ENCODE assay signal across 11 mouse cellular contexts in the genomic region with DNA sequence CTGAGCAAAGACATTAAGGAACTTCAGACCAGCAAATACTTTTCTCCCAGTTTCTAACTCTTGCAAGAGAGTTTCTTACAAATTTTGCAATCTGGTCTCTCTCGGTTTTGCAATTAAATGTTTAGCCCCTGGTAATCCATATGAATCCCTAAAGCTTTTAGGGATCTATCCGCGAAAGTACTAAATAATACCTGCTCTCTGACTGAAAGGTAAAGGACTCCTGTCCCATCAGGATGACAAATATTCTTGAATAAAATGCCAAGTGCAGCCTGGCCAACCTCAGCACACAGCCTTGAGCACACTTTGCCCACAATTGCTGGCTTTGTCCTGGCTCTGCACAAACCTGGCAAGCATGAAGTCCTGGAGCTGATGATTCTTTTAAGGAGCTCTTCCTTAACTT. TPM values are rescaled to one million over a fixed set of nuclear protein-coding genes. Genes with fewer than 3 reads are reported as not detected.
A peak's percentile ranks its signal among the peaks of the same experiment; 100 is the strongest.
DNase-seq lines count a peak whose midpoint lies in the region; ATAC-seq and TF ChIP-seq lines count a peak whose summit lies in the region.
"Had no signal": no experiment of that assay in that cellular context is flagged by ENCODE, and none has a peak within 500 bp of the region (broad histone marks: within the 10 kb centered on the region; RNA-seq: fewer than 3 reads in every experiment).

No protein-coding gene starts in this region.

- no peak for TF ChIP-seq CTCF in heart, adult 2 months (IDR thresholded peaks at IDR 0.05)

- no peak overlapping the region for H3K4me3 ChIP-seq in heart, embryonic 14.5 days (ENCODE audit: control insufficient read depth in 1 of 2, insufficient read depth in 1 of 2, low read depth in 1 of 2, low read length in 2 of 2)
- H3K4me3 ChIP-seq in heart, adult 2 months = no peak overlapping the region
- no peak overlapping the region for H3K4me3 ChIP-seq in limb, embryonic 13.5 days
- no peak overlapping the region for H3K4me3 ChIP-seq in limb, embryonic 10.5 days
- H3K4me3 ChIP-seq: forebrain, embryonic 13.5 days; midbrain, embryonic 12.5 days had no signal

- peak overlapping the region; percentile 55 to 69; a peak in 2 of 4 replicates for H3K27ac ChIP-seq in heart, embryonic 14.5 days (replicated peaks in 1 of 2; ENCODE audit: control insufficient read depth in 1 of 2, insufficient read depth in 1 of 2, low read depth in 2 of 2, low read length in 2 of 2)
- no peak overlapping the region for H3K27ac ChIP-seq in heart, adult 2 months
- 0 out of 2 replicates have a peak overlapping the region, but pooled peaks have one; percentile 52 for H3K27ac ChIP-seq in limb, embryonic 13.5 days
- no peak overlapping the region for H3K27ac ChIP-seq in limb, embryonic 10.5 days
- H3K27ac ChIP-seq: forebrain, embryonic 13.5 days; midbrain, embryonic 12.5 days had no signal

- intact Hi-C loops in heart, adult 2 months (cut with DNase I) = no loop called here

- no peaks in the 10 kb centered on the region for H3K79me2 ChIP-seq in heart, adult 2 months (replicated peaks; ENCODE audit: control insufficient read depth, insufficient read depth, low read length)

- peak; percentile 48 for DNase-seq in adrenal gland, adult 2 months
- DNase-seq in adrenal gland, postnatal 4 days (ENCODE audit: low spot score in 2 of 2) = no peak
- DNase-seq in heart, adult 2 months = no peak
- no peak for DNase-seq in limb, embryonic 10.5 days (ENCODE audit: low spot score)
- peak; percentile 89 for DNase-seq in gonadal fat pad, adult 2 months (ENCODE audit: low read depth)
- DNase-seq in spleen, adult 12 weeks (ENCODE audit: low spot score) = no peak

- TF ChIP-seq EP300 in heart, adult 2 months (IDR thresholded peaks at IDR 0.05; ENCODE audit: insufficient read depth, low read depth, low read length) = no peak

- ATAC-seq in heart, embryonic 14.5 days (ENCODE audit: insufficient number of reproducible peaks, insufficient read depth, low FRiP score, low read depth) = no peak
- no peak for ATAC-seq in limb, embryonic 13.5 days (ENCODE audit: low FRiP score, low read depth)
- ATAC-seq: Patski had no signal

- H3K4me1 ChIP-seq in heart, embryonic 14.5 days (ENCODE audit: control insufficient read depth in 2 of 2, insufficient read depth in 2 of 2, low read length in 2 of 2) = peaks cover 20 to 52% of the 10 kb centered on the region in 2 experiments
- H3K4me1 ChIP-seq in heart, adult 2 months (ENCODE audit: control insufficient read depth, insufficient read depth, low read length) = peaks cover 16% of the 10 kb centered on the region
- H3K4me1 ChIP-seq in limb, embryonic 13.5 days = peaks cover 26% of the 10 kb centered on the region
- peaks cover 12% of the 10 kb centered on the region; the same call in 1 of the 2 replicates for H3K4me1 ChIP-seq in limb, embryonic 10.5 days
- H3K4me1 ChIP-seq: forebrain, embryonic 13.5 days; midbrain, embryonic 12.5 days had no signal

- H3K9me3 ChIP-seq in heart, embryonic 14.5 days (ENCODE audit: control insufficient read depth, low read length) = no peaks in the 10 kb centered on the region
- H3K9me3 ChIP-seq in limb, embryonic 13.5 days = no peaks in the 10 kb centered on the region
- no peaks in the 10 kb centered on the region for H3K9me3 ChIP-seq in limb, embryonic 10.5 days (replicated peaks)
- H3K9me3 ChIP-seq: forebrain, embryonic 13.5 days; midbrain, embryonic 12.5 days had no signal

- 75% methylated on average over 3 of the region's 3 CpGs for WGBS in heart, embryonic 14.5 days
- 79% methylated on average over 3 of the region's 3 CpGs for WGBS in heart, adult 2 months
- WGBS in limb, embryonic 13.5 days = 63% methylated on average over 3 of the region's 3 CpGs
- 81% methylated on average over 3 of the region's 3 CpGs for WGBS in limb, embryonic 10.5 days

- peak overlapping the region; percentile 42; the same call in 1 of the 2 replicates for H3K9ac ChIP-seq in heart, embryonic 14.5 days (ENCODE audit: low read length)
- H3K9ac ChIP-seq in heart, adult 2 months (ENCODE audit: low read depth, low read length) = no peak overlapping the region
- no peak overlapping the region for H3K9ac ChIP-seq in limb, embryonic 13.5 days
- H3K9ac ChIP-seq: forebrain, embryonic 13.5 days; midbrain, embryonic 12.5 days had no signal

- no peaks in the 10 kb centered on the region for H3K36me3 ChIP-seq in heart, embryonic 14.5 days (ENCODE audit: control insufficient read depth, insufficient read depth, low read length)
- H3K36me3 ChIP-seq in heart, adult 2 months (ENCODE audit: control insufficient read depth, insufficient read depth, low read length) = no peaks in the 10 kb centered on the region; the same call in 1 of the 2 replicates
- no peaks in the 10 kb centered on the region for H3K36me3 ChIP-seq in limb, embryonic 13.5 days
- no peaks in the 10 kb centered on the region for H3K36me3 ChIP-seq in limb, embryonic 10.5 days
- H3K36me3 ChIP-seq: midbrain, embryonic 12.5 days had no signal

- no peak for TF ChIP-seq POLR2A in heart, adult 2 months (IDR thresholded peaks at IDR 0.05; ENCODE audit: insufficient read depth, low read depth, low read length)

- no peaks in the 10 kb centered on the region for H3K27me3 ChIP-seq in heart, embryonic 14.5 days (ENCODE audit: control insufficient read depth, insufficient read depth, low read length)
- no peaks in the 10 kb centered on the region for H3K27me3 ChIP-seq in heart, adult 2 months (ENCODE audit: control insufficient read depth, insufficient read depth, low read length)
- no peaks in the 10 kb centered on the region for H3K27me3 ChIP-seq in limb, embryonic 13.5 days
- no peaks in the 10 kb centered on the region for H3K27me3 ChIP-seq in limb, embryonic 10.5 days (ENCODE audit: low read depth, poor library complexity, severe bottlenecking)
- H3K27me3 ChIP-seq: forebrain, embryonic 13.5 days; midbrain, embryonic 12.5 days; Patski had no signal

- H3K4me2 ChIP-seq in heart, embryonic 14.5 days (ENCODE audit: low read length) = no peak overlapping the region
- H3K4me2 ChIP-seq in limb, embryonic 13.5 days (replicated peaks) = no peak overlapping the region
- H3K4me2 ChIP-seq: forebrain, embryonic 13.5 days; midbrain, embryonic 12.5 days had no signal

RNA-seq across cellular contexts. Expression of gene Utrn, which starts 41.9 kb away (rescaled TPM):
- total RNA-seq in adrenal gland, adult 2 months (2021) = 10 to 100 TPM; 70.3 to 81.8 TPM
- polyA plus RNA-seq in adrenal gland, adult 2 months (2012; rRNA removed) = 21.7 and 25.4 TPM in 2 replicates
- total RNA-seq in adrenal gland, postnatal 4 days (2021) = 100 to 1,000 TPM in 1 of 2 experiments, 10 to 100 TPM in 1; 91.1 to 101 TPM
- 65.3 and 67.0 TPM in 2 replicates for polyA plus RNA-seq in heart, embryonic 14.5 days (2014; fragmentation: Nextera tagmentation; extraction: Ambion mirVana)
- total RNA-seq in heart, adult 2 months (2021) = 10 to 100 TPM; 61.8 to 68.1 TPM
- 18.8 and 33.4 TPM in 2 replicates for polyA plus RNA-seq in heart, adult 2 months (2012; rRNA removed)
- polyA plus RNA-seq in limb, embryonic 13.5 days (2015; fragmentation: Nextera tagmentation; extraction: Ambion mirVana) = 89.9 and 90.2 TPM in 2 replicates
- 40.2 and 49.0 TPM in 2 replicates for polyA plus RNA-seq in limb, embryonic 10.5 days (2016; fragmentation: Nextera tagmentation; extraction: Ambion mirVana)
- polyA plus RNA-seq in gonadal fat pad, adult 2 months (2012; rRNA removed) = 30.2 and 31.9 TPM in 2 replicates

Comparison
In these comparisons a context has a peak if more than half of its experiments do, and no peak if none do; other contexts are left out.
1. DNase-seq: peak in adrenal gland, adult 2 months (single experiment) and gonadal fat pad, adult 2 months (single experiment); none in adrenal gland, postnatal 4 days (0 of 2), heart, adult 2 months (0 of 2), limb, embryonic 10.5 days (single experiment) and spleen, adult 12 weeks (single experiment).
2. H3K27ac ChIP-seq: peak in heart, embryonic 14.5 days (2 of 2) and limb, embryonic 13.5 days (single experiment); none in heart, adult 2 months (single experiment) and limb, embryonic 10.5 days (single experiment).